Mouse (Mus musculus) liver, embryonic 16.5 days (tissue): ENCODE measurements around the gene Rbm4. TPM values are rescaled to one million over a fixed set of nuclear protein-coding genes. Genes with fewer than 3 reads are reported as not detected.
"Not testable (repeated sequence)": the region's sequence is repeated elsewhere in the genome, so short reads cannot be mapped to it uniquely, and the experiment has no call there.

Experiments
- ATAC-seq: fragments of 200-750 bp; cut with Nextera tagmentation; 2 replicates; pipeline ENCODE4 v1.8.0; 2017; ENCODE audit warnings: low read depth, mild to moderate bottlenecking, moderate number of reproducible peaks, moderate library complexity
- H3K27ac ChIP-seq: fragments of 300-500 bp; sonication (generic); 2 replicates; pipeline ENCODE4 v1.5.1; 2014; ENCODE audit warnings: mild to moderate bottlenecking, low read length
- H3K27me3 ChIP-seq: fragments of 300-500 bp; sonication (generic); 2 replicates; pipeline ENCODE4 v1.6.1; 2014; ENCODE audit warnings: low read depth, low read length, mixed read lengths; ENCODE audit not compliant: control insufficient read depth, insufficient read depth
- H3K36me3 ChIP-seq: fragments of 300-500 bp; sonication (generic); 2 replicates; pipeline ENCODE4 v1.6.1; 2014; ENCODE audit warnings: mild to moderate bottlenecking; ENCODE audit not compliant: control insufficient read depth, insufficient read depth
- H3K4me1 ChIP-seq: fragments of 300-500 bp; sonication (generic); 2 replicates; pipeline ENCODE4 v1.6.1; 2014; ENCODE audit warnings: low read depth, low read length, mixed read lengths; ENCODE audit not compliant: control insufficient read depth
- H3K4me2 ChIP-seq: fragments of 300-500 bp; sonication (generic); 2 replicates; pipeline ENCODE4 v1.6.1; 2014; ENCODE audit warnings: low read depth, low read length, mixed read lengths
- H3K4me3 ChIP-seq: fragments of 300-500 bp; sonication (generic); 2 replicates; pipeline ENCODE4 v1.5.1; 2014; ENCODE audit warnings: low read depth, mild to moderate bottlenecking, low read length
- H3K9ac ChIP-seq: fragments of 300-500 bp; sonication (generic); 2 replicates; pipeline ENCODE4 v1.6.1; 2014; ENCODE audit warnings: low read depth, low read length
- H3K9me3 ChIP-seq: fragments of 300-500 bp; sonication (generic); replicated peaks from 2 replicates; pipeline ENCODE4 v1.6.1; 2016; ENCODE audit warnings: low read length; ENCODE audit not compliant: control insufficient read depth
- WGBS: fragments of 180-500 bp; shearing (Covaris S2); extraction: QIAGEN DNeasy Blood & Tissue Kit; methylation state at CpG from one replicate; pipeline ENCODE4 v1.1.7; 2014; ENCODE audit not compliant: insufficient replicate concordance; 5-methylcytosine and 5-hydroxymethylcytosine counted together
- polyA plus RNA-seq: library from polyadenylated mRNA; unstranded; fragments of >200 nt; fragmentation: Nextera tagmentation; extraction: Ambion mirVana; gene quantifications from 2 replicates; pipeline ENCODE4 v1.2.1, GENCODE M21; 2015

The Rbm4 gene
- polyA plus RNA-seq, 1 experiment from 2014 or later, result 29.2 TPM

GRCm38 (mm10) chr19:4782891-4783290, 10.8 kb downstream of the Rbm4 start:
- H3K9me3 ChIP-seq, result no peaks in the 10 kb centered on the region
- peaks cover 48% of the 10 kb centered on the region for H3K36me3 ChIP-seq
- no peaks in the 10 kb centered on the region for H3K27me3 ChIP-seq
- no peak overlapping the region for H3K27ac ChIP-seq
- no peak overlapping the region for H3K4me3 ChIP-seq
- no peak overlapping the region for H3K4me2 ChIP-seq
- WGBS, result 92% methylated on average over 2 of the region's 2 CpGs
- no peaks in the 10 kb centered on the region for H3K4me1 ChIP-seq
- H3K9ac ChIP-seq, result no peak overlapping the region
- no peak for ATAC-seq

- WGBS, result 76% methylated on average over 3 of the region's 3 CpGs
- no peak for ATAC-seq
- Histone ChIP-seq H3K27me3 (no peaks in the 10 kb centered on the region), H3K36me3 (peaks cover 44% of the 10 kb centered on the region), H3K9me3 (no peaks in the 10 kb centered on the region), H3K9ac (no peak overlapping the region), H3K4me1 (no peaks in the 10 kb centered on the region), H3K27ac (no peak overlapping the region), H3K4me2 (no peak overlapping the region), H3K4me3 (no peak overlapping the region)
Measured at GRCm38 (mm10) chr19:4772785-4773184, 20.9 kb downstream of the Rbm4 start.

DNA sequence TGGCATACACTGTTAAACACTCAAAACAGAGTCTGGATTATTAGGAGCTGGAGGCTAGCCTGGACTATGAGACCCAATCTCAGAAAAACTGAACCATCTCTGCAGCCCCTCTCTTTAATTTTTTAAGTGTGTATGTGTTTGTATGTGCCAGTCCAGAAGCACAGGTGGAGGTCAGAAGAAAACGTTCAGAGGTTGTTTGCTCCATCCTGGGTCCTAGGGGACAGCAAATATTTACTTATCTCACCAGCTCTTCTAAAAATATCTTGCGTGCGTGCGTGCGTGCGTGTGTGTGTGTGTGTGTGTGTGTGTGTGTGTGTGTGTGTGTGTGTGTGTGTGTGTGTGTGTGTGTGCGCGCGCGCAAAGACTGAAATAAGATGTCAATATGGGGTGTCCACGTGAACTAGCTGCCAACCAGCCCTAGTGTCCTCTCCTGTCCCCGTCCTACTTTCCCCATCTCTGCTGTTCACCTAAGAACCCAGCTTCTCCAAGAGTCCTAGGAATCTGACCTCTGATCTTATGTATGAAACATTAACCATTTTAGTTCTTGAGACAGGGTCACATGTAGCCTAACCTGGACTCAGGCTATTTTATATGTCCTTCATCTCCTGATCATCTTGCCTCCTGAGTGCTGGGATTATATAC, 26.1 kb downstream of the Rbm4 start:
- H3K9ac ChIP-seq, result no peak overlapping the region
- ATAC-seq, result peak; percentile 77
- no peak overlapping the region for H3K4me2 ChIP-seq
- H3K4me3 ChIP-seq, result no peak overlapping the region
- peak overlapping the region; percentile 65 for H3K27ac ChIP-seq
- WGBS, result 73% methylated on average over 12 of the region's 12 CpGs
- H3K9me3 ChIP-seq, result no peaks in the 10 kb centered on the region
- peaks cover 52% of the 10 kb centered on the region for H3K36me3 ChIP-seq
- no peaks in the 10 kb centered on the region for H3K27me3 ChIP-seq
- no peaks in the 10 kb centered on the region; the same call in 1 of the 2 replicates for H3K4me1 ChIP-seq

- Histone ChIP-seq H3K9me3 (no peaks in the 10 kb centered on the region), H3K27me3 (no peaks in the 10 kb centered on the region), H3K4me2 (no peak overlapping the region), H3K9ac (no peak overlapping the region), H3K36me3 (peaks cover 43% of the 10 kb centered on the region), H3K27ac (no peak overlapping the region), H3K4me1 (peaks cover 4% of the 10 kb centered on the region), H3K4me3 (no peak overlapping the region)
- 72% methylated on average over 1 of the region's 1 CpGs for WGBS
- no peak for ATAC-seq
Measured at GRCm38 (mm10) chr19:4762876-4763275, 30.8 kb downstream of the Rbm4 start.

DNA sequence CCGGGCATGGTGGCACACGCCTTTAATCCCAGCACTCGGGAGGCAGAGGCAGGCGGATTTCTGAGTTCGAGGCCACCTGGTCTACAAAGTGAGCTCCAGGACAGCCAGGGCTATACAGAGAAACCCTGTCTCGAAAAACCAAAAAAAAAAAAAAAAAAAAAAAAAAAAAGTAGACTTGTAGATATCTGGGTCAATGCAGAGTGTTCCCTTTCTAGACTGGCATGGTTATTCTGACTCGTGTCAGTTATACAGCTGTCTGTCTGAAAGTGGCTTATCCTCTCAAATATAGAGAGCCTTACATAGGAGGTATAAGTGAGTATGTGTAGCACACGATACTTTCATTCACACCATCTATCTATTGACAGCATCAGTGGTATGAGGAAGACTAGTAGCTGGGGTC, 33.2 kb downstream of the Rbm4 start:
- not testable (repeated sequence) for H3K9me3 ChIP-seq, H3K4me3 ChIP-seq, H3K27me3 ChIP-seq, H3K9ac ChIP-seq, H3K27ac ChIP-seq, H3K4me2 ChIP-seq, ATAC-seq
- WGBS, result 80% methylated on average over 8 of the region's 8 CpGs
- peaks cover 31% of the 10 kb centered on the region for H3K36me3 ChIP-seq
- peaks cover 17% of the 10 kb centered on the region for H3K4me1 ChIP-seq

DNA sequence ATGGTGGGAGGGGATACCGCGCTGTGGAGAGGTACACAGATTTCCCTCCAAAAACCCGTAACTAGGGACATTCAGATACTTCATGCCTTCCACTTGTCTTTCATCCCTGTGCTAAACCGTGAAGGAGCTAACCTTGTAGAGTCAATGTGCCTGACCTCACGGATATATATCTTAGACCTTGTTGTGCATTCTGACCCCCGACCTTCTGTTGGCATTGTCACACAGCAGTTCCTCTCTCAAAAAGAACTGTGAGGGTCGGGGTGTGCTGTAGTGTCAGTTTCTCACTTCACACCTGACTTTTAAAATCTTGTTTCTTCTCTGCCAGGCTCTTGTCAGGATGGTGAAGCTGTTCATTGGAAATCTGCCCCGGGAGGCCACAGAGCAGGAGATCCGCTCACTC, 36.8 kb downstream of the Rbm4 start:
- Histone ChIP-seq H3K4me1 (peaks cover 19% of the 10 kb centered on the region), H3K4me2 (peak overlapping the region; percentile 91), H3K27ac (peak overlapping the region; percentile 89), H3K9me3 (no peaks in the 10 kb centered on the region), H3K4me3 (peak overlapping the region; percentile 78), H3K27me3 (no peaks in the 10 kb centered on the region), H3K9ac (peak overlapping the region; percentile 77), H3K36me3 (peaks cover 4% of the 10 kb centered on the region)
- 9% methylated on average over 9 of the region's 9 CpGs for WGBS
- ATAC-seq, result no peak

- peak; percentile 97 for ATAC-seq
Measured at GRCm38 (mm10) chr19:4756193-4756911, 37.3 kb downstream of the Rbm4 start, which contains the start of gene Rbm4b. Gene Rbm4b, plus strand, starts transcription at chr19:4756497.

DNA sequence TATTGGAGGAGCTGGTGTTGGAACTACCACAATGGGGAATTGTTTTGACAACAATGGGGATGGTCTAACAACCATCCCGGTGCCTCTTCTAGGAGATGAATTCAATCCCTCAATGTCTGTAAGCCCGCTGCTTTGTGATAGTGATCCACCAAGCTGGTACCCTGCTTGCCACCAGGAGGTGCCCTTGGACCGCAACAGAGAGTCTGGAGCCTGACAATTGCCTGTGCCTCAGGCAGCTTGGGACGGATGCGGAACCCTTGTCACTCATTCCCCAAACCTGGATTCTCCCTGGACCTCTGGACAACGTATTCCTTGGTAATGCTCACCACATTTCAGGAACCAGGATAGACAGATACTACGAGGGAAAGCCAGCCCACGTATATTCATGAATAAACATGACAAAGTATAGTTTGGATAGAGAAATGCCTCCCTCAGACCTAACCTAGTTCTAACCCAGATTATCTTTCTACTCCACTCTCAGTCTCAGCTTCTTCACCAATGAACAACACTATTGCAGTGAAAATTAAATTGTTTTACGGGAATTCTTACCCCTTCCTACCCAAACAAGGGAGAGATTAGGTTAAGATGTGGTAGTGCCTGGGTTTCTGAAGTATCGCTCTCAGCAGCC, 38.0 kb downstream of the Rbm4 start:
- Histone ChIP-seq H3K9ac (peak overlapping the region; percentile 77), H3K36me3 (peaks cover 2% of the 10 kb centered on the region; the same call in 1 of the 2 replicates), H3K4me2 (peak overlapping the region; percentile 91), H3K4me3 (peak overlapping the region; percentile 78), H3K27me3 (no peaks in the 10 kb centered on the region), H3K27ac (peak overlapping the region; percentile 89), H3K4me1 (peaks cover 17% of the 10 kb centered on the region), H3K9me3 (no peaks in the 10 kb centered on the region)
- WGBS, result under 1% methylated on average over 10 of the region's 10 CpGs
- ATAC-seq, result peak; percentile 66

More at GRCm38 (mm10) chr19:4756193-4756911, 37.3 kb downstream of the Rbm4 start, which contains the start of gene Rbm4b:
- Histone ChIP-seq H3K9me3 (no peaks in the 10 kb centered on the region), H3K4me2 (peak within 1 kb of the TSS; percentile 91), H3K36me3 (peaks cover 2% of the 10 kb centered on the region; the same call in 1 of the 2 replicates), H3K27ac (peak within 1 kb of the TSS; percentile 89), H3K4me3 (peak within 1 kb of the TSS; percentile 78), H3K27me3 (no peaks in the 10 kb centered on the region), H3K4me1 (peaks cover 19% of the 10 kb centered on the region), H3K9ac (peak within 1 kb of the TSS; percentile 77)
- WGBS, result under 1% methylated on average over 65 of the region's 65 CpGs

- no peak overlapping the region for H3K9ac ChIP-seq
- H3K4me2 ChIP-seq, result no peak overlapping the region
- no peaks in the 10 kb centered on the region for H3K36me3 ChIP-seq
- no peak overlapping the region for H3K27ac ChIP-seq
- no peaks in the 10 kb centered on the region for H3K9me3 ChIP-seq
- ATAC-seq, result no peak
- no peaks in the 10 kb centered on the region for H3K27me3 ChIP-seq
- 66% methylated on average over 6 of the region's 6 CpGs for WGBS
- H3K4me3 ChIP-seq, result no peak overlapping the region
- H3K4me1 ChIP-seq, result no peaks in the 10 kb centered on the region
Measured at GRCm38 (mm10) chr19:4749975-4750374, 43.7 kb downstream of the Rbm4 start.
